Mouse (Mus musculus) heart, adult 11 months (tissue): Measurements from ENCODE around the gene Rad9a.

ENCODE experiments used
- DNase-seq: peaks from one replicate; pipeline ENCODE4 v3.0.0; 2022

Rad9a gene

GRCm38 (mm10) chr19:4162646-4163542 lies 38.6 kb downstream of the Rad9a start, which contains the start of gene Rps6kb2:
Rps6kb2 (minus strand) TSS chr19:4163354.
- peak; percentile 100 for DNase-seq

GRCm38 (mm10) chr19:4159049-4159448 lies 42.4 kb downstream of the Rad9a start:
- peak; percentile 92 for DNase-seq

- DNase-seq = peak; percentile 91
Measured at GRCm38 (mm10) chr19:4156771-4157170, 44.7 kb downstream of the Rad9a start.

- DNase-seq = peak; percentile 89
Measured at GRCm38 (mm10) chr19:4156073-4156579, 45.3 kb downstream of the Rad9a start.

- DNase-seq = no peak
Measured at GRCm38 (mm10) chr19:4155223-4156072, 46.0 kb downstream of the Rad9a start.

- DNase-seq = peak; percentile 95
Measured at GRCm38 (mm10) chr19:4154437-4155222, 46.8 kb downstream of the Rad9a start.

GRCm38 (mm10) chr19:4153232-4153654 lies 48.2 kb downstream of the Rad9a start, which contains the start of gene Ptprcap:
Ptprcap (plus strand) TSS chr19:4153604.
- DNase-seq = peak; percentile 96

GRCm38 (mm10) chr19:4152445-4153231 lies 48.8 kb downstream of the Rad9a start:
- peak; percentile 92 for DNase-seq

- DNase-seq = no peak
Measured at GRCm38 (mm10) chr19:4151898-4152297, 49.6 kb downstream of the Rad9a start.

GRCm38 (mm10) chr19:4151488-4151860 lies 50.0 kb downstream of the Rad9a start:
- DNase-seq = peak; percentile 91

- peak; percentile 92 for DNase-seq
Measured at GRCm38 (mm10) chr19:4150567-4151487, 50.6 kb downstream of the Rad9a start.

GRCm38 (mm10) chr19:4149764-4150461 lies 51.5 kb downstream of the Rad9a start:
- peak; percentile 94 for DNase-seq

- peak; percentile 95 for DNase-seq
Measured at GRCm38 (mm10) chr19:4149283-4149682, 52.2 kb downstream of the Rad9a start.

- no peak for DNase-seq
Measured at GRCm38 (mm10) chr19:4148819-4149218, 52.6 kb downstream of the Rad9a start.

- DNase-seq = peak; percentile 100
Measured at GRCm38 (mm10) chr19:4148491-4148806, 53.0 kb downstream of the Rad9a start, which contains the start of gene Coro1b. Coro1b (plus strand) TSS chr19:4148619.

GRCm38 (mm10) chr19:4147782-4148490 lies 53.5 kb downstream of the Rad9a start:
- peak; percentile 94 for DNase-seq

GRCm38 (mm10) chr19:4147022-4147405 lies 54.4 kb downstream of the Rad9a start:
- DNase-seq = peak; percentile 96

- peak; percentile 91 for DNase-seq
Measured at GRCm38 (mm10) chr19:4146366-4147021, 55.0 kb downstream of the Rad9a start.

- peak; percentile 89 for DNase-seq
Measured at GRCm38 (mm10) chr19:4145936-4146335, 55.5 kb downstream of the Rad9a start.
